Mouse (Mus musculus) midbrain, embryonic 16.5 days (tissue): ENCODE data around the gene Olfr1418. TPM values are rescaled to one million over a fixed set of nuclear protein-coding genes. Genes with fewer than 3 reads are reported as not detected.
A peak's percentile ranks its signal among the peaks of the same experiment; 100 is the strongest.

Experiments used
- ATAC-seq: fragments of 200-750 bp; cut with Nextera tagmentation; 2 replicates; pipeline ENCODE4 v1.8.0; 2017; ENCODE audit warnings: moderate TSS enrichment
- H3K27ac ChIP-seq: fragments of 300-500 bp; sonication (generic); 2 replicates; pipeline ENCODE4 v1.5.1; 2014; ENCODE audit warnings: mild to moderate bottlenecking, low read length, mixed read lengths
- H3K27me3 ChIP-seq: fragments of 300-500 bp; sonication (generic); 2 replicates; pipeline ENCODE4 v1.6.1; 2014; ENCODE audit warnings: low read depth, low read length, mixed read lengths; ENCODE audit not compliant: control insufficient read depth, insufficient read depth
- H3K36me3 ChIP-seq: fragments of 300-500 bp; sonication (generic); 2 replicates; pipeline ENCODE4 v1.6.1; 2014; ENCODE audit warnings: mild to moderate bottlenecking, low read length, moderate library complexity, mixed read lengths; ENCODE audit not compliant: control insufficient read depth, insufficient read depth
- H3K4me1 ChIP-seq: fragments of 300-500 bp; sonication (generic); 2 replicates; pipeline ENCODE4 v1.6.1; 2014; ENCODE audit warnings: mild to moderate bottlenecking, low read length, mixed read lengths; ENCODE audit not compliant: control insufficient read depth, insufficient read depth
- H3K4me2 ChIP-seq: fragments of 300-500 bp; sonication (generic); 2 replicates; pipeline ENCODE4 v1.6.1; 2014; ENCODE audit warnings: mild to moderate bottlenecking, low read length, mixed read lengths
- H3K4me3 ChIP-seq: fragments of 300-500 bp; sonication (generic); 2 replicates; pipeline ENCODE4 v1.5.1; 2014; ENCODE audit warnings: low read depth, mild to moderate bottlenecking, low read length, moderate library complexity, mixed read lengths
- H3K9ac ChIP-seq: fragments of 300-500 bp; sonication (generic); 2 replicates; pipeline ENCODE4 v1.6.1; 2014; ENCODE audit warnings: low read depth, low read length, mixed read lengths
- H3K9me3 ChIP-seq: fragments of 300-500 bp; sonication (generic); replicated peaks from 2 replicates; pipeline ENCODE4 v1.6.1; 2014; ENCODE audit warnings: mild to moderate bottlenecking, low read length, mixed read lengths; ENCODE audit not compliant: control insufficient read depth, poor library complexity, severe bottlenecking
- WGBS: fragments of 180-500 bp; shearing (Covaris S2); extraction: QIAGEN DNeasy Blood & Tissue Kit; methylation state at CpG from one replicate; pipeline ENCODE4 v1.1.7; 2014; 5-methylcytosine and 5-hydroxymethylcytosine counted together
- polyA plus RNA-seq: library from polyadenylated mRNA; unstranded; fragments of >200 nt; fragmentation: Nextera tagmentation; extraction: Ambion mirVana; gene quantifications from 2 replicates; pipeline ENCODE4 v1.2.1, GENCODE M21; 2015

The Olfr1418 gene
- polyA plus RNA-seq, 1 experiment from 2014 or later = not detected

- Histone ChIP-seq H3K36me3 (no peaks in the 10 kb centered on the region), H3K4me3 (no peak within 1 kb of the TSS), H3K9me3 (no peaks in the 10 kb centered on the region), H3K9ac (no peak within 1 kb of the TSS), H3K27me3 (no peaks in the 10 kb centered on the region), H3K4me1 (no peaks in the 10 kb centered on the region), H3K27ac (no peak within 1 kb of the TSS), H3K4me2 (no peak within 1 kb of the TSS)
- ATAC-seq = no peak
- 91% methylated on average over 4 of the region's 4 CpGs for WGBS
Measured at GRCm38 (mm10) chr19:11839119-11839518, 21.7 kb downstream of the Olfr1418 start, which contains the start of gene Olfr1417. Olfr1417 (minus strand) TSS chr19:11839219.

GRCm38 (mm10) chr19:11823346-11824065 is 37.4 kb downstream of the Olfr1418 start:
- H3K4me1 ChIP-seq = peaks cover 12% of the 10 kb centered on the region
- no peaks in the 10 kb centered on the region for H3K9me3 ChIP-seq
- no peak overlapping the region for H3K9ac ChIP-seq
- 33% methylated on average over 4 of the region's 4 CpGs for WGBS
- ATAC-seq = no peak
- no peaks in the 10 kb centered on the region for H3K27me3 ChIP-seq
- H3K27ac ChIP-seq = no peak overlapping the region
- H3K4me2 ChIP-seq = no peak overlapping the region
- H3K4me3 ChIP-seq = no peak overlapping the region
- no peaks in the 10 kb centered on the region for H3K36me3 ChIP-seq

- Histone ChIP-seq H3K27me3 (no peaks in the 10 kb centered on the region), H3K36me3 (no peaks in the 10 kb centered on the region), H3K4me3 (peak overlapping the region; percentile 87), H3K4me1 (peaks cover 19% of the 10 kb centered on the region), H3K4me2 (peak overlapping the region; percentile 93), H3K9me3 (no peaks in the 10 kb centered on the region), H3K9ac (peak overlapping the region; percentile 95; the same call in 1 of the 2 replicates), H3K27ac (no peak overlapping the region)
- 35% methylated on average over 6 of the region's 6 CpGs for WGBS
- 0 out of 2 replicates have a peak, but pooled peaks have one; percentile 12 for ATAC-seq
Measured at GRCm38 (mm10) chr19:11820211-11820610, 40.7 kb downstream of the Olfr1418 start.

GRCm38 (mm10) chr19:11819800-11820199 is 41.1 kb downstream of the Olfr1418 start:
- peak overlapping the region; percentile 93 for H3K4me2 ChIP-seq
- H3K9me3 ChIP-seq = no peaks in the 10 kb centered on the region
- ATAC-seq = peak; percentile 60
- H3K4me3 ChIP-seq = peak overlapping the region; percentile 87
- H3K9ac ChIP-seq = peak overlapping the region; percentile 95; the same call in 1 of the 2 replicates
- WGBS = 0% methylated on average over 15 of the region's 15 CpGs
- no peaks in the 10 kb centered on the region for H3K36me3 ChIP-seq
- no peaks in the 10 kb centered on the region for H3K27me3 ChIP-seq
- peaks cover 19% of the 10 kb centered on the region for H3K4me1 ChIP-seq
- no peak overlapping the region for H3K27ac ChIP-seq

GRCm38 (mm10) chr19:11819143-11819700 is 41.6 kb downstream of the Olfr1418 start, which contains the start of gene Stx3:
Stx3 (minus strand) TSS chr19:11819403.
- WGBS = under 1% methylated on average over 20 of the region's 20 CpGs
- Histone ChIP-seq H3K4me2 (peak within 1 kb of the TSS; percentile 93), H3K27me3 (no peaks in the 10 kb centered on the region), H3K36me3 (no peaks in the 10 kb centered on the region), H3K9me3 (no peaks in the 10 kb centered on the region), H3K27ac (peak within 1 kb of the TSS; percentile 68), H3K9ac (peak within 1 kb of the TSS; percentile 95), H3K4me3 (peak within 1 kb of the TSS; percentile 87), H3K4me1 (peaks cover 19% of the 10 kb centered on the region)
- peak; percentile 18 for ATAC-seq

- under 1% methylated on average over 73 of the region's 83 CpGs for WGBS
- ATAC-seq = peak; percentile 88
- peak overlapping the region; percentile 68 for H3K27ac ChIP-seq
Measured at GRCm38 (mm10) chr19:11818199-11819142, 42.4 kb downstream of the Olfr1418 start.

GRCm38 (mm10) chr19:11817586-11817985 is 43.3 kb downstream of the Olfr1418 start:
- H3K27ac ChIP-seq = no peak overlapping the region
- H3K4me3 ChIP-seq = peak overlapping the region; percentile 87
- no peak overlapping the region; the same call in 1 of the 2 replicates for H3K9ac ChIP-seq
- no peak for ATAC-seq
- H3K9me3 ChIP-seq = no peaks in the 10 kb centered on the region
- H3K27me3 ChIP-seq = no peaks in the 10 kb centered on the region
- H3K4me2 ChIP-seq = peak overlapping the region; percentile 93
- peaks cover 19% of the 10 kb centered on the region for H3K4me1 ChIP-seq
- 13% methylated on average over 5 of the region's 5 CpGs for WGBS
- no peaks in the 10 kb centered on the region for H3K36me3 ChIP-seq

More at GRCm38 (mm10) chr19:11818199-11819142, 42.4 kb downstream of the Olfr1418 start:
- no peaks in the 10 kb centered on the region for H3K36me3 ChIP-seq
- H3K27me3 ChIP-seq = no peaks in the 10 kb centered on the region
- H3K4me2 ChIP-seq = peak overlapping the region; percentile 93
- peaks cover 19% of the 10 kb centered on the region for H3K4me1 ChIP-seq
- H3K9ac ChIP-seq = peak overlapping the region; percentile 95
- H3K4me3 ChIP-seq = peak overlapping the region; percentile 87
- H3K9me3 ChIP-seq = no peaks in the 10 kb centered on the region

DNA sequence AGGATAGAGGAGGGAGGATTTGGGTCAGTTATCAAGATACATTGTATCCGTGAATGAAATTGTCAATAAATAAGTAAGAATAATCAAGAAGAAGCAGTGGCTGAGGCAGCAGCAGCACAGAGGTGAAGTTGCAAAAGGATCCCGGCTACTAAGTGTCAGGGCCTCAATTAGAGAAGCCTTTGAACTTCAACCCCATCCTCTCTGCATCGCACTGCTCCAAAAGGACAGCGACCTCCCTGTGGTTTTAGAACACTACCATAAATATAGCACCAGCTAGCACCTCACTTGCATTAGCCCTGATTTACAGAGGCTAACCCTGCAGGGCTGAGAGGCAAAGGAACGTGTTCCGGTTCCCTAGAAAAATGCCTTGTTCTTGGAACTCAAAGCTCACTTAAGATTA is 44.2 kb downstream of the Olfr1418 start:
- H3K27ac ChIP-seq = no peak overlapping the region
- H3K4me2 ChIP-seq = peak overlapping the region; percentile 93; the same call in 1 of the 2 replicates
- no peaks in the 10 kb centered on the region for H3K9me3 ChIP-seq
- no peaks in the 10 kb centered on the region for H3K27me3 ChIP-seq
- no peak overlapping the region for H3K4me3 ChIP-seq
- H3K4me1 ChIP-seq = peaks cover 24% of the 10 kb centered on the region
- H3K9ac ChIP-seq = no peak overlapping the region
- WGBS = 44% methylated on average over 6 of the region's 6 CpGs
- ATAC-seq = no peak
- no peaks in the 10 kb centered on the region for H3K36me3 ChIP-seq
